Mouse (Mus musculus) midbrain, embryonic 14.5 days (tissue): Measurements from ENCODE around the gene Ptpro. TPM values are rescaled to one million over a fixed set of nuclear protein-coding genes. Genes with fewer than 3 reads are reported as not detected.

Source experiments
- ATAC-seq: fragments of 200-750 bp; cut with Nextera tagmentation; 2 replicates; pipeline ENCODE4 v1.8.0; 2017; ENCODE audit warnings: moderate number of reproducible peaks, moderate library complexity; ENCODE audit not compliant: low FRiP score, low TSS enrichment
- DNase-seq: peaks from one replicate; pipeline ENCODE4 v3.0.0-alpha.2; 2015
- H3K27ac ChIP-seq: fragments of 300-500 bp; sonication (generic); replicated peaks from 2 replicates; pipeline ENCODE4 v1.5.1; 2014; ENCODE audit warnings: mild to moderate bottlenecking, low read depth, low read length, moderate library complexity
- H3K27me3 ChIP-seq: fragments of 300-500 bp; sonication (generic); 2 replicates; pipeline ENCODE4 v1.6.1; 2014; ENCODE audit warnings: low read length, control low read depth, mixed read lengths; ENCODE audit not compliant: control insufficient read depth, insufficient read depth
- H3K36me3 ChIP-seq: fragments of 300-500 bp; sonication (generic); 2 replicates; pipeline ENCODE4 v1.6.1; 2014; ENCODE audit warnings: low read length, control low read depth; ENCODE audit not compliant: control insufficient read depth, insufficient read depth
- H3K4me1 ChIP-seq: fragments of 300-500 bp; sonication (generic); 2 replicates; pipeline ENCODE4 v1.6.1; 2014; ENCODE audit warnings: mild to moderate bottlenecking, antibody characterized with exemption, low read length, control low read depth; ENCODE audit not compliant: control insufficient read depth, insufficient read depth
- H3K4me2 ChIP-seq: fragments of 300-500 bp; sonication (generic); 2 replicates; pipeline ENCODE4 v1.6.1; 2014; ENCODE audit warnings: mild to moderate bottlenecking, low read length, moderate library complexity
- H3K4me3 ChIP-seq: fragments of 300-500 bp; sonication (generic); replicated peaks from 2 replicates; pipeline ENCODE4 v1.5.1; 2014; ENCODE audit warnings: low read depth, low read length
- H3K9ac ChIP-seq: fragments of 300-500 bp; sonication (generic); replicated peaks from 2 replicates; pipeline ENCODE4 v1.6.1; 2014; ENCODE audit warnings: mild to moderate bottlenecking, low read length, moderate library complexity
- H3K9me3 ChIP-seq: fragments of 300-500 bp; sonication (generic); 2 replicates; pipeline ENCODE4 v1.6.1; 2016; ENCODE audit warnings: low read length, control low read depth, mixed read lengths; ENCODE audit not compliant: control insufficient read depth
- WGBS: fragments of 180-500 bp; shearing (Covaris S2); extraction: QIAGEN DNeasy Blood & Tissue Kit; methylation state at CpG from one replicate; pipeline ENCODE4 v1.1.7; 2014; 5-methylcytosine and 5-hydroxymethylcytosine counted together
- polyA plus RNA-seq: library from polyadenylated mRNA; unstranded; fragments of >200 nt; fragmentation: Nextera tagmentation; extraction: Ambion mirVana; gene quantifications from 2 replicates; pipeline ENCODE4 v1.2.1, GENCODE M21; 2014

Gene Ptpro
- polyA plus RNA-seq, 1 experiment from 2014 or later = 80.6 TPM

DNA sequence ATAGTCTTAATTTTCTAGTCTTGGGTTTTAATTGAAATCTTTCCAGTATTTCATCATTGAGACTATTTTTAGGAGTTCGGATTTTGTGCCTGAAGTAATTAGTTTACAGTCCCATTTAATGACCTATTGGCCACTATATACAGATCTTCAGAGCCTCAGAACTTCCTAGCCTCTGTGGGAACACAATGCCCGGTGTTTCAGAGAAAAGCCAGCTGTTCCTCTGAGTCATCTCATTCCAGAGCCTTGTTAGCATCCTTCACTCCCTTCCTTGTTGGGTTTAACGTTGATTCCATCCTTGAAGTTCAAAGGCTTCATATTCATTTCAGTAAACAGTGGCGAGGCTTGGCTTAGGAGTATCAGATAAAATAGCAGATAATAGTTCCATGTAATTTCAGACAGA is 87.0 kb downstream of the Ptpro start:
- 0 out of 2 replicates have a peak, but pooled peaks cover 4% of the 10 kb centered on the region for H3K4me1 ChIP-seq
- no peak overlapping the region for H3K9ac ChIP-seq
- H3K4me2 ChIP-seq = no peak overlapping the region
- H3K9me3 ChIP-seq = no peaks in the 10 kb centered on the region
- 79% methylated on average over 4 of the region's 4 CpGs for WGBS
- no peak overlapping the region for H3K27ac ChIP-seq
- H3K4me3 ChIP-seq = no peak overlapping the region
- ATAC-seq (no peak), DNase-seq (no peak)
- H3K36me3 ChIP-seq = no peaks in the 10 kb centered on the region
- no peaks in the 10 kb centered on the region for H3K27me3 ChIP-seq

DNA sequence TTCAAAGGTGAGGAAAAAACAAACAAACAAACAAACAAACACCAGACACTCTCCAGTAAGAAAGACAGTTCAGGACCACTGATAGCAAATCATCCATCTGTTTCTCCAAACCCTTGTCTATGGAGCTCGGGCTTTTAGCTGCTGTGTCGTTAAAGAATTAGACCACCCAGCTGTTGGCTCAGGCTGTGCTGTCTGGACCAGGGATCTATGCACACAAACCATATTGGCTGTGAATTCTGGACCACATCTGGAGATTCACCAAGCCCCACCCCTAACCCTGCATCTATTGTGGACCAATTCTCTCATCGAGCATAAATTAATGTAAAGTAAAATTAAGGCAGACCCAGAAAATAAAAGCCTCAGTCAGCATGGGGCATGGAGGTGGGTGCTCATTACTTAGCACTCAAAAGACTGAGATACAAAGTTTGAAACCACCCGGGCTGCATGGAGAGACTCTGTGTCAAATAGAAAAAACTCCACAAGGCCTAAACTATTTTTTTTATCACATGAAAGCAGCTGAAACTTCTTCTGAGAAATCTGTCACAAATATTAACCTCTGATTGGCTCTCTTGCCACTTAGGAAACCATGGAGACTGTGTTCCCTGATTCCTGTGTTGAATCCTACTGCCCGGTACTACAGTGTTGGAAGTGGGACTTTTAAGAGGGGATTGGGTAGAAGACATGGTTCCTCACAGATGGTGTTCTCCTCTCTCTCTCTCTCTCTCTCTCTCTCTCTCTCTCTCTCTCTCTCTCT is 91.7 kb downstream of the Ptpro start:
- WGBS = 64% methylated on average over 5 of the region's 5 CpGs
- no peak for DNase-seq
- no peak overlapping the region for H3K9ac ChIP-seq
- no peaks in the 10 kb centered on the region for H3K36me3 ChIP-seq
- H3K4me3 ChIP-seq = no peak overlapping the region
- no peak overlapping the region for H3K27ac ChIP-seq
- no peaks in the 10 kb centered on the region for H3K27me3 ChIP-seq
- no peak for ATAC-seq
- H3K4me2 ChIP-seq = no peak overlapping the region
- no peaks in the 10 kb centered on the region for H3K9me3 ChIP-seq
- no peaks in the 10 kb centered on the region for H3K4me1 ChIP-seq

DNA sequence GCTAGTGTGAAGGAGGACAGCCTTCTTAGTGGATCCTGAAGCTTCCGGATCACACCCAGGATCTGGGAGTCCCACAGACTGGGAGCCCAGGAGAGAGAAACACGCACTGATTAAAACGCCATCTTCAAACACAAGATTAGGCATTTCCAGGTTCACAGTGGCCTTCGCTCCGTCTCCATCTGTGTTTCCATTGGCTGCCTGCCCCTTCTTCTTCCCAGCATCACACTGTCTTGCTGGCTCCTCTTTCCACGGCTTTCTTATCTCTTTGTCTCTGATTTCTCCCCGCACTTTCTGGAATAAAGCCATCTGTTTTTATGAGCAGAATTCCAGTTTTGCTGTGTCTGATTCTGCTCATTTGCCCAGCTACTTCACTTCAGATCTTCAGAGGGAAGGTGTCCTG is 108.0 kb downstream of the Ptpro start:
- Histone ChIP-seq H3K4me1 (peaks cover 15% of the 10 kb centered on the region; the same call in 1 of the 2 replicates), H3K4me2 (no peak overlapping the region), H3K36me3 (no peaks in the 10 kb centered on the region), H3K9ac (no peak overlapping the region), H3K27me3 (no peaks in the 10 kb centered on the region), H3K27ac (no peak overlapping the region), H3K9me3 (no peaks in the 10 kb centered on the region), H3K4me3 (no peak overlapping the region)
- DNase-seq (no peak), ATAC-seq (no peak)
- 78% methylated on average over 7 of the region's 7 CpGs for WGBS

DNA sequence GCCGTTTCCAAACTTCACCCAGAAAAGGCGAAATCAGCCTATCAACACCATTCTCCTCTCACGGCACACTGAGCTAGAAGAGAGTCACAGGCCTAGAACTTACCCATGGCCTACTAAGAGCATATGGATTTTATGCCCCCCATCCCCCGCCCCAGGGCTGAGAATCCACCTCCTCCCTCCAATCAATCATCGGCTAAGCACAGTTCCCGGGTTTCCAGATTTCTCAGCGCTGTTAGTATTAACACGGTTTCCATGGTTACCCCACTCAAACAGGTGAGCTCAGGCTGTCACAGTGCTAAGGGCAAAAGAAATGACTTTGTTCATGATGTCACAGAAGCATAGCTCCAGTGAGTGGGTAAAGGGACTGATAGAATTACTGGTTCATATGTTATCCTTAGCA is 110.1 kb downstream of the Ptpro start:
- DNase-seq = peak; percentile 81
- Histone ChIP-seq H3K27ac (no peak overlapping the region), H3K9ac (no peak overlapping the region), H3K27me3 (no peaks in the 10 kb centered on the region), H3K4me2 (no peak overlapping the region), H3K4me1 (peaks cover 15% of the 10 kb centered on the region; the same call in 1 of the 2 replicates), H3K9me3 (no peaks in the 10 kb centered on the region), H3K36me3 (no peaks in the 10 kb centered on the region), H3K4me3 (no peak overlapping the region)
- 54% methylated on average over 8 of the region's 8 CpGs for WGBS
- ATAC-seq = peak; percentile 34; the same call in 1 of the 2 replicates

DNA sequence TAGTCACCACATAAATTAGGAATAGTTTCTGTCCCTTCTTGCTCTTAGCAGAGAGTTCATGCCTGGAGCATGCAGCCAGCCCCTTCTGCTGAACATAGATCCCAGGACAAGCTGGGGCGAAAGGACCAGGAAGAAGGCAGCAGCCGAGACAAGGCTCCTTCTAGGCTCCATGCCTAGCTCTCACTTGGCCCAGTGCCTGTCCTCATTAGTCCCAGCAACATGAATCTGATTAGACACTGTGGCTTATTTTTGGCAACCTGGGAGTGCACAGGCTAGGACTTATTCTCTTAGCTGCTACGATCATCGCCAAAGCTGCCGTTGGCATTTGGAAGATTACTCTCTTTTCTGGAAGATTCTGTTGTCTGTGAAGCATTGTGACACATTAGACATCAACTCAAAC is 112.6 kb downstream of the Ptpro start:
- WGBS = 58% methylated on average over 5 of the region's 5 CpGs
- peak; percentile 72 for DNase-seq
- ATAC-seq = no peak

DNA sequence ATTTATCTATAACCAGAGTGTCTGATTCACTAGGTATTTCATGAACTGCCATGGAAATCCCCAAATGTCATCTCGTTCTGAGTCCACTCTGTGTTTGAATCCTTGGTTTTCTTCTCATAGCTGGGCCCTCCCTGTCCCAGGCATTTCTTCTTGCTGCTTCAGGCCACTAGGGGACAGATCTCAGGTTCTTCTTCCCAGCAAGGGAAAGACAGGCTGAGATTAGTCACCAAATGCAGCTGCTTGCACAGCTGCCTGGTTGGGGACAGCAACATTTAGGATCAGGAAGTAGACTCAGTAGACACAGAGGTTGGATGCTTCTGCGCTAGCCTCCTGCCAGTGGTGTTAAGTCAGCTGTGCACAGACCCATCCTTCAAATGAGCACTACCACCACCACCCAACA is 113.5 kb downstream of the Ptpro start:
- Histone ChIP-seq H3K9ac (no peak overlapping the region), H3K4me1 (peaks cover 16% of the 10 kb centered on the region; the same call in 1 of the 2 replicates), H3K4me3 (no peak overlapping the region), H3K9me3 (no peaks in the 10 kb centered on the region), H3K4me2 (no peak overlapping the region), H3K27ac (no peak overlapping the region), H3K36me3 (peaks cover 5% of the 10 kb centered on the region; the same call in 1 of the 2 replicates), H3K27me3 (no peaks in the 10 kb centered on the region)
- ATAC-seq = no peak
- no peak for DNase-seq
- WGBS = 87% methylated on average over 2 of the region's 2 CpGs

More for the DNA sequence above, 112.6 kb downstream of the Ptpro start:
- peaks cover 15% of the 10 kb centered on the region; the same call in 1 of the 2 replicates for H3K4me1 ChIP-seq
- H3K27ac ChIP-seq = no peak overlapping the region
- H3K9me3 ChIP-seq = no peaks in the 10 kb centered on the region
- no peak overlapping the region for H3K9ac ChIP-seq
- H3K27me3 ChIP-seq = no peaks in the 10 kb centered on the region
- peaks cover 5% of the 10 kb centered on the region; the same call in 1 of the 2 replicates for H3K36me3 ChIP-seq
- H3K4me3 ChIP-seq = no peak overlapping the region
- no peak overlapping the region for H3K4me2 ChIP-seq

DNA sequence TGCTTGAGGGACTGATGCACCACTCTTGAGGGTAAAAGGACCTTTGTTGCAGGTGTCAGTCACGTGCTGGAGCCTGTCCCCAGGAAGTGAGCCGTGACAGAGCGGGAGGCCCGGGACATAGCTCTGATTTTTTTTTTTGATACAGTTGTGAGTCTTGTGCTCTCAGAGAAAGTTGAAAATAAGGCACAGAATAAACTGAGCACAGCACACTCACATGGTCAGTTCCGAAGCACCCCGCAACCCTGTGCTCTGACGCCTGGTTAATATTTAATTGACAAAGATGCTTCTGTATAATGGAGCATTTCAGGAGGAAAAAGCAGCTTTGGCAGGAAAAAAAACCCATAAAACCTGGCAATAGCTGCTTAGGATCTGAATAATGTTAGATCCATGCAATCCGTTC is 118.6 kb downstream of the Ptpro start:
- Histone ChIP-seq H3K4me3 (no peak overlapping the region), H3K9me3 (no peaks in the 10 kb centered on the region), H3K36me3 (peaks cover 5% of the 10 kb centered on the region; the same call in 1 of the 2 replicates), H3K4me1 (0 out of 2 replicates have a peak, but pooled peaks cover 3% of the 10 kb centered on the region), H3K27me3 (no peaks in the 10 kb centered on the region), H3K9ac (no peak overlapping the region), H3K4me2 (no peak overlapping the region), H3K27ac (no peak overlapping the region)
- DNase-seq (no peak), ATAC-seq (no peak)
- WGBS = 56% methylated on average over 8 of the region's 8 CpGs

DNA sequence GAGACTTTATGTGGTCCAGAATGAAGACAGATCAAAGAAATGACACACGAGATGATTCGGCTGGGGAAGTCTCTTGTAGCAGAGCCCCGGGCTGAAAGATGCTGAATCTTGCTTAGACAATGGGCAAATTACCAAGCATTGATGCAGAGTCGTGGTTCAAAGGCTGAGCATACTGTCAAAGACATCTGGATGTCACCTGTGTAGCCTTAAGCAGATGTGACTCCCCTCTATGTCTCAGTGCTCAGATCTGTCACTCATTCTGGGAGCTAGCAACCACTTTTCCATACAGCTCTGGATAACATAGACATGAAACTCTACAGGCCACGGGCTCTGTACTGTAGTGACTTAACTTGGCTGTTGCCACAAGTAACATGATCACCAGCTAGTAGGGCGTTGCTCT is 119.3 kb downstream of the Ptpro start:
- 52% methylated on average over 6 of the region's 6 CpGs for WGBS
- peak; percentile 53; the same call in 1 of the 2 replicates for ATAC-seq
- DNase-seq = peak; percentile 52

DNA sequence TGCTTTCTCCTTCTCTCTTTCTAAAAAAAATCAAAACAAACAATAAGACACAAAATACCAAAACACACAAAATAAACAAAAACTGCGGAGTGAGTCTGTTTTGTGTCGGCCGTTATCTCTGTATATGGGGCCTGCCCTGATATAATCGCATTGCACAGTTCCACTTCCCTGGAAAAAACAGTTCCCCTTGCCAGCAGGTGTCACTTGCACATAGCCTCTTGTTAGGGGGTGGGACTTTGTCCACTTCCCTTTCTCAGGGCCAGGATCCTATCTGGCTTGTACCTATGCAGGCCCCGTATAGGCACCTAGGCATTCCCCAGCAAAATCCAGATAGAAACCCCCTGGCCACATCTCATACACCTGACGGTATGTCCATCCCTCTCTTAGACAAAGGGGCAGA is 121.8 kb downstream of the Ptpro start:
- 90% methylated on average over 6 of the region's 6 CpGs for WGBS
- Histone ChIP-seq H3K9ac (no peak overlapping the region), H3K4me2 (no peak overlapping the region), H3K27me3 (no peaks in the 10 kb centered on the region), H3K27ac (no peak overlapping the region), H3K9me3 (no peaks in the 10 kb centered on the region), H3K36me3 (no peaks in the 10 kb centered on the region), H3K4me3 (no peak overlapping the region), H3K4me1 (0 out of 2 replicates have a peak, but pooled peaks cover 3% of the 10 kb centered on the region)
- no peak for DNase-seq
- ATAC-seq = no peak

More for the DNA sequence above, 119.3 kb downstream of the Ptpro start:
- H3K36me3 ChIP-seq = peaks cover 5% of the 10 kb centered on the region; the same call in 1 of the 2 replicates
- no peak overlapping the region for H3K9ac ChIP-seq
- no peak overlapping the region for H3K4me2 ChIP-seq
- no peaks in the 10 kb centered on the region for H3K27me3 ChIP-seq
- 0 out of 2 replicates have a peak, but pooled peaks cover 3% of the 10 kb centered on the region for H3K4me1 ChIP-seq
- H3K27ac ChIP-seq = no peak overlapping the region
- no peak overlapping the region for H3K4me3 ChIP-seq
- H3K9me3 ChIP-seq = no peaks in the 10 kb centered on the region
